Mouse (Mus musculus) MEL (cell line): ENCODE measurements around the gene Ptpra. TPM values are rescaled to one million over a fixed set of nuclear protein-coding genes. Genes with fewer than 3 reads are reported as not detected.

Experiments used
- DNase-seq: peaks from one replicate; pipeline ENCODE4 v3.0.0; 2011; ENCODE audit warnings: low read depth, low spot score
- H3K27ac ChIP-seq: 2 replicates; pipeline ENCODE4 v1.5.1; 2012; ENCODE audit warnings: low read depth, mild to moderate bottlenecking, control low read depth, low read length, moderate library complexity; ENCODE audit not compliant: control insufficient read depth
- H3K27me3 ChIP-seq, 2 experiments: fragments of 150-350 bp in 1 of 2; sonication (generic) in 1 of 2; 2 replicates each; pipeline ENCODE4 v1.6.1; 2012; ENCODE audit warnings: low read length in 2 of 2, mild to moderate bottlenecking in 2 of 2, improper control_type of control experiment in 1 of 2, moderate library complexity in 1 of 2; ENCODE audit not compliant: insufficient read depth in 2 of 2, control insufficient read depth in 1 of 2
- H3K36me3 ChIP-seq, 2 experiments: 2 replicates each; pipeline ENCODE4 v1.6.1; 2012 to 2014; ENCODE audit warnings: low read length in 2 of 2, improper control_type of control experiment in 1 of 2, inconsistent platforms in 1 of 2, mild to moderate bottlenecking in 1 of 2; ENCODE audit not compliant: insufficient read depth in 2 of 2, control insufficient read depth in 1 of 2
- H3K4me1 ChIP-seq, 2 experiments: fragments of 150-350 bp in 1 of 2; sonication (generic) in 1 of 2; 2 replicates each; pipeline ENCODE4 v1.6.1; 2012; ENCODE audit warnings: low read length in 2 of 2, improper control_type of control experiment in 1 of 2, mild to moderate bottlenecking in 1 of 2; ENCODE audit not compliant: insufficient read depth in 2 of 2, control insufficient read depth in 1 of 2
- H3K4me3 ChIP-seq, 2 experiments: fragments of 150-350 bp in 1 of 2; sonication (generic) in 1 of 2; 2 replicates each; pipeline ENCODE4 v1.5.1; 2012; ENCODE audit warnings: low read depth in 2 of 2, low read length in 2 of 2, mild to moderate bottlenecking in 2 of 2, moderate library complexity in 2 of 2, control low read depth in 1 of 2, improper control_type of control experiment in 1 of 2; ENCODE audit not compliant: control insufficient read depth in 1 of 2, insufficient read depth in 1 of 2
- H3K79me2 ChIP-seq: 2 replicates; pipeline ENCODE4 v1.6.1; 2012; ENCODE audit warnings: mild to moderate bottlenecking, low read length, moderate library complexity; ENCODE audit not compliant: control insufficient read depth, poor library complexity, insufficient read depth
- H3K9ac ChIP-seq: 2 replicates; pipeline ENCODE4 v1.6.1; 2012; ENCODE audit warnings: low read depth, mild to moderate bottlenecking, control low read depth, low read length, moderate library complexity; ENCODE audit not compliant: control insufficient read depth, poor library complexity, severe bottlenecking
- H3K9me3 ChIP-seq: fragments of 150-350 bp; sonication (generic); replicated peaks from 2 replicates; pipeline ENCODE4 v1.6.1; 2012; ENCODE audit warnings: mild to moderate bottlenecking, low read length, improper control_type of control experiment, moderate library complexity; ENCODE audit not compliant: insufficient read depth
- BHLHE40 ChIP-seq: IDR thresholded peaks from 2 replicates; pipeline ENCODE4 v1.6.1; 2012; ENCODE audit warnings: low read depth, mild to moderate bottlenecking, inconsistent platforms, low read length, improper control_type of control experiment, borderline replicate concordance
- CHD1 ChIP-seq: IDR thresholded peaks from 2 replicates; pipeline ENCODE4 v1.6.1; 2012; ENCODE audit warnings: low read depth, mild to moderate bottlenecking, inconsistent platforms, low read length, improper control_type of control experiment
- CHD2 ChIP-seq: IDR thresholded peaks from 2 replicates; pipeline ENCODE4 v1.6.1; 2011; ENCODE audit warnings: low read length, improper control_type of control experiment
- CTCF ChIP-seq, 3 experiments: IDR thresholded peaks in 2 of 3; conservative IDR thresholded peaks in 1 of 3; 2 replicates each; pipeline ENCODE4 v1.5.1; 2011 to 2012; ENCODE audit warnings: low read length in 3 of 3, low read depth in 2 of 3, mild to moderate bottlenecking in 2 of 3, improper control_type of control experiment in 1 of 3, inconsistent platforms in 1 of 3, mixed read lengths in 1 of 3, moderate library complexity in 1 of 3; ENCODE audit not compliant: control insufficient read depth in 1 of 3, insufficient read depth in 1 of 3, poor library complexity in 1 of 3, severe bottlenecking in 1 of 3
- E2F4 ChIP-seq: IDR thresholded peaks from 2 replicates; pipeline ENCODE4 v1.6.1; 2011; ENCODE audit warnings: low read depth, low read length, improper control_type of control experiment, borderline replicate concordance
- ELF1 ChIP-seq: IDR thresholded peaks from 2 replicates; pipeline ENCODE4 v1.6.1; 2014; ENCODE audit warnings: low read depth, mild to moderate bottlenecking, inconsistent platforms, low read length, improper control_type of control experiment, moderate library complexity
- EP300 ChIP-seq, 2 experiments: IDR thresholded peaks; 2 replicates each; pipeline ENCODE4 v1.6.1; 2011; ENCODE audit warnings: improper control_type of control experiment in 2 of 2, low read length in 2 of 2, low read depth in 1 of 2, mild to moderate bottlenecking in 1 of 2
- ETS1 ChIP-seq: IDR thresholded peaks from 2 replicates; pipeline ENCODE4 v1.6.1; 2012; ENCODE audit warnings: low read depth, mild to moderate bottlenecking, inconsistent platforms, low read length, improper control_type of control experiment, moderate library complexity
- GABPA ChIP-seq: IDR thresholded peaks from 2 replicates; pipeline ENCODE4 v1.6.1; 2012; ENCODE audit warnings: low read depth, mild to moderate bottlenecking, inconsistent platforms, low read length, improper control_type of control experiment, moderate library complexity
- GATA1 ChIP-seq: IDR thresholded peaks from 2 replicates; pipeline ENCODE4 v1.6.1; 2011; ENCODE audit warnings: low read depth, low read length, improper control_type of control experiment
- HCFC1 ChIP-seq: IDR thresholded peaks from 2 replicates; pipeline ENCODE4 v1.6.1; 2012; ENCODE audit warnings: low read depth, mild to moderate bottlenecking, inconsistent platforms, low read length, improper control_type of control experiment, moderate library complexity
- JUND ChIP-seq: IDR thresholded peaks from 2 replicates; pipeline ENCODE4 v1.6.1; 2011; ENCODE audit warnings: low read depth, mild to moderate bottlenecking, improper control_type of control experiment, low read length
- KAT2A ChIP-seq: conservative IDR thresholded peaks from 2 replicates; pipeline ENCODE4 v1.6.1; 2012; ENCODE audit warnings: low read depth, low read length, improper control_type of control experiment, inconsistent platforms
- MAFK ChIP-seq: IDR thresholded peaks from 2 replicates; pipeline ENCODE4 v1.6.1; 2011; ENCODE audit warnings: low read depth, mild to moderate bottlenecking, low read length, improper control_type of control experiment, borderline replicate concordance
- MAX ChIP-seq: IDR thresholded peaks from 2 replicates; pipeline ENCODE4 v1.6.1; 2011; ENCODE audit warnings: low read length, improper control_type of control experiment
- MAZ ChIP-seq: IDR thresholded peaks from 2 replicates; pipeline ENCODE4 v1.6.1; 2012; ENCODE audit warnings: low read depth, mild to moderate bottlenecking, inconsistent platforms, low read length, improper control_type of control experiment
- MEF2A ChIP-seq: IDR thresholded peaks from 2 replicates; pipeline ENCODE4 v1.6.1; 2014; ENCODE audit warnings: low read depth, mild to moderate bottlenecking, inconsistent platforms, low read length, improper control_type of control experiment; ENCODE audit not compliant: poor library complexity, insufficient replicate concordance, severe bottlenecking; ENCODE audit errors: extremely low read depth
- MXI1 ChIP-seq: IDR thresholded peaks from 2 replicates; pipeline ENCODE4 v1.6.1; 2011; ENCODE audit warnings: mild to moderate bottlenecking, low read depth, low read length, improper control_type of control experiment
- MYB ChIP-seq: IDR thresholded peaks from 2 replicates; pipeline ENCODE4 v1.6.1; 2011; ENCODE audit warnings: mild to moderate bottlenecking, low read depth, low read length, improper control_type of control experiment
- MYC ChIP-seq: IDR thresholded peaks from 2 replicates; pipeline ENCODE4 v1.6.1; 2011; ENCODE audit warnings: low read depth, mild to moderate bottlenecking, low read length, improper control_type of control experiment, moderate library complexity
- NELFE ChIP-seq: IDR thresholded peaks from 2 replicates; pipeline ENCODE4 v1.6.1; 2011; ENCODE audit warnings: low read depth, low read length, improper control_type of control experiment
- NRF1 ChIP-seq: IDR thresholded peaks from 2 replicates; pipeline ENCODE4 v1.6.1; 2014; ENCODE audit warnings: low read depth, mild to moderate bottlenecking, inconsistent platforms, low read length, improper control_type of control experiment, moderate library complexity; ENCODE audit not compliant: poor library complexity, insufficient read depth, severe bottlenecking
- POLR2A ChIP-seq, 2 experiments: IDR thresholded peaks; 2 replicates each; pipeline ENCODE4 v1.6.1; 2011 to 2012; ENCODE audit warnings: low read length in 2 of 2, mild to moderate bottlenecking in 2 of 2, control low read depth in 1 of 2, improper control_type of control experiment in 1 of 2, low read depth in 1 of 2, moderate library complexity in 1 of 2; ENCODE audit not compliant: control insufficient read depth in 1 of 2, insufficient read depth in 1 of 2, poor library complexity in 1 of 2
- POLR2AphosphoS2 ChIP-seq: IDR thresholded peaks from 2 replicates; pipeline ENCODE4 v1.6.1; 2011; ENCODE audit warnings: low read length, improper control_type of control experiment
- POLR2AphosphoS5 ChIP-seq: IDR thresholded peaks from 2 replicates; pipeline ENCODE4 v1.6.1; 2012; ENCODE audit warnings: low read depth, borderline replicate concordance, mild to moderate bottlenecking, inconsistent platforms, low read length, moderate library complexity, mixed read lengths
- RAD21 ChIP-seq: IDR thresholded peaks from 2 replicates; pipeline ENCODE4 v1.6.1; 2011; ENCODE audit warnings: mild to moderate bottlenecking, low read depth, low read length, improper control_type of control experiment
- RCOR1 ChIP-seq: IDR thresholded peaks from 2 replicates; pipeline ENCODE4 v1.6.1; 2012; ENCODE audit warnings: low read depth, mild to moderate bottlenecking, inconsistent platforms, low read length, improper control_type of control experiment
- SIN3A ChIP-seq: IDR thresholded peaks from 2 replicates; pipeline ENCODE4 v1.6.1; 2012; ENCODE audit warnings: low read length, improper control_type of control experiment, inconsistent platforms
- SMC3 ChIP-seq: IDR thresholded peaks from 2 replicates; pipeline ENCODE4 v1.6.1; 2011; ENCODE audit warnings: low read depth, low read length, improper control_type of control experiment
- TAL1 ChIP-seq: IDR thresholded peaks from 2 replicates; pipeline ENCODE4 v1.6.1; 2012; ENCODE audit warnings: mild to moderate bottlenecking, inconsistent platforms, low read length, moderate library complexity, mixed read lengths
- TBP ChIP-seq: IDR thresholded peaks from 2 replicates; pipeline ENCODE4 v1.8.0; 2011; ENCODE audit warnings: low read depth, low read length, improper control_type of control experiment
- TCF12 ChIP-seq: IDR thresholded peaks from 2 replicates; pipeline ENCODE4 v1.6.1; 2014; ENCODE audit warnings: low read depth, mild to moderate bottlenecking, inconsistent platforms, low read length, improper control_type of control experiment, moderate library complexity
- UBTF ChIP-seq: IDR thresholded peaks from 2 replicates; pipeline ENCODE4 v1.6.1; 2012; ENCODE audit warnings: low read depth, mild to moderate bottlenecking, inconsistent platforms, low read length, improper control_type of control experiment, moderate library complexity, borderline replicate concordance; ENCODE audit not compliant: insufficient read depth
- USF1 ChIP-seq: IDR thresholded peaks from 2 replicates; pipeline ENCODE4 v1.6.1; 2014; ENCODE audit warnings: low read depth, mild to moderate bottlenecking, inconsistent platforms, low read length, improper control_type of control experiment, moderate library complexity
- ZC3H11A ChIP-seq: IDR thresholded peaks from 2 replicates; pipeline ENCODE4 v1.6.1; 2012; ENCODE audit warnings: low read depth, mild to moderate bottlenecking, inconsistent platforms, low read length, improper control_type of control experiment
- ZKSCAN1 ChIP-seq: IDR thresholded peaks from 2 replicates; pipeline ENCODE4 v1.6.1; 2012; ENCODE audit warnings: low read depth, mild to moderate bottlenecking, inconsistent platforms, low read length, improper control_type of control experiment, moderate library complexity
- ZMIZ1 ChIP-seq: IDR thresholded peaks from 2 replicates; pipeline ENCODE4 v1.6.1; 2012; ENCODE audit warnings: low read depth, mild to moderate bottlenecking, inconsistent platforms, low read length, improper control_type of control experiment, moderate library complexity
- ZNF384 ChIP-seq: IDR thresholded peaks from 2 replicates; pipeline ENCODE4 v1.6.1; 2012; ENCODE audit warnings: low read depth, mild to moderate bottlenecking, inconsistent platforms, low read length, improper control_type of control experiment
- polyA plus RNA-seq, 2 experiments: library from polyadenylated mRNA; stranded (reverse) in 1 of 2; unstranded in 1 of 2; fragments of >175 nt in 1 of 2; fragments of >200 nt in 1 of 2; gene quantifications; 2 replicates each; pipeline versions ENCODE4 v1.2.1 to v1.2.4; 2012; ENCODE audit warnings: low replicate concordance in 2 of 2, low read depth in 1 of 2; ENCODE audit not compliant: insufficient read length in 2 of 2, insufficient read depth in 1 of 2, missing spikeins in 1 of 2
- total RNA-seq: library from RNA; depleted of rRNA; stranded (reverse); fragments of 300-350 nt; gene quantifications from 2 replicates; pipeline ENCODE4 v1.2.3, GENCODE M21; 2012

Ptpra gene
- total and polyA plus RNA-seq, 3 experiments = 28.1 to 68.3 TPM; not detected in 1

DNA sequence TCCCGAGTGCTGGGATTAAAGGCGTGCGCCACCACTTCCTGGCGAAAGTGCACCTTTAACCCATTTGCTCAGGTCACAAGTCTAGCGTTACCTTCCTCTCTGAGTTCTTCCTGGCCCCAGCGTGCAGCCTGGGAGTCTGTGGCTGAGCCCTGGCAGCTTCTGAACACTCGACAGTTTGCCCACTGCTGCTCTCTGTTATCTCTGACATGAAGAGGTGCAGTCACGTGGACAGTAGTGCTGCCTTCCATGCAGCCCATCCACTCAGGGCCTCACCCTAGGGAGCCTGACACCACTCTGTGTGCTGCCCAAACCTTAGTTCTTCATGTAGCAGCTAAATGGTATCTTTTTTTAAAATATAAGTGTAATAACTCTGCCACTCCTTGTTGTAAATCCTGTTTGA lies 96.9 kb downstream of the Ptpra start:
- peak; percentile 71 for DNase-seq
- Histone ChIP-seq H3K9ac (no peak overlapping the region), H3K27me3 (no peaks in the 10 kb centered on the region), H3K4me1 (peaks cover 4 to 14% of the 10 kb centered on the region in 2 experiments; a peak in 2 of 4 replicates), H3K79me2 (no peaks in the 10 kb centered on the region), H3K36me3 (peaks cover 5 to 11% of the 10 kb centered on the region in 2 experiments), H3K4me3 (no peak overlapping the region), H3K27ac (peak overlapping the region; percentile 9; the same call in 1 of the 2 replicates), H3K9me3 (no peaks in the 10 kb centered on the region)
- TF ChIP-seq MEF2A (no peak), GABPA (no peak), POLR2AphosphoS2 (no peak), RCOR1 (no peak), JUND (no peak), MYC (no peak), MYB (peak; percentile 38; the same call in 1 of the 2 replicates), EP300 (IDR thresholded peaks at IDR 0.05; ENCODE audit: low read depth in 1 of 2, low read length in 2 of 2) (peak; percentile 29 to 53; a peak in 3 of 4 replicates), ZKSCAN1 (no peak), CTCF (IDR thresholded peaks at IDR 0.05 in 2 of 3, conservative IDR thresholded peaks at IDR 0.05 in 1 of 3; ENCODE audit: control insufficient read depth in 1 of 3, insufficient read depth in 1 of 3, low read depth in 2 of 3, low read length in 3 of 3, poor library complexity in 1 of 3, severe bottlenecking in 1 of 3) (no peak), MAZ (no peak), TCF12 (0 out of 2 replicates have a peak, but pooled peaks have one; percentile 21), CHD2 (no peak), KAT2A (no peak), CHD1 (no peak), MAFK (no peak), USF1 (peak; percentile 95), BHLHE40 (peak; percentile 86), SMC3 (no peak), RAD21 (no peak), NRF1 (no peak), HCFC1 (no peak), ELF1 (no peak), SIN3A (no peak), ZNF384 (no peak), ZMIZ1 (no peak), GATA1 (peak; percentile 44; the same call in 1 of the 2 replicates), MXI1 (peak; percentile 73), NELFE (no peak), UBTF (no peak), MAX (peak; percentile 85), TAL1 (no peak), E2F4 (no peak), TBP (no peak), ZC3H11A (no peak), ETS1 (peak; percentile 49; the same call in 1 of the 2 replicates), POLR2AphosphoS5 (no peak), POLR2A (IDR thresholded peaks at IDR 0.05; ENCODE audit: control insufficient read depth in 1 of 2, insufficient read depth in 1 of 2, low read depth in 1 of 2, low read length in 2 of 2, poor library complexity in 1 of 2) (no peak)
